ENCODE assay signal across 29 mouse cellular contexts in genomic region chr14:62916488-62917034, GRCm38 (mm10).
DNase-seq lines count a peak whose midpoint lies in the region; ATAC-seq and TF ChIP-seq lines count a peak whose summit lies in the region.
"Had no signal": no experiment of that assay in that cellular context is flagged by ENCODE, and none has a peak within 500 bp of the region (broad histone marks: within the 10 kb centered on the region; RNA-seq: fewer than 3 reads in every experiment).

No protein-coding gene starts in this region.

- H3K4me3 ChIP-seq in heart, postnatal 0 days (ENCODE audit: low read depth, low read length), result no peak overlapping the region
- no peak overlapping the region for H3K4me3 ChIP-seq in hindbrain, embryonic 16.5 days (ENCODE audit: low read length)
- H3K4me3 ChIP-seq in limb, embryonic 10.5 days, result no peak overlapping the region
- H3K4me3 ChIP-seq: forebrain, embryonic 13.5 days; heart, adult 2 months; kidney, embryonic 15.5 days; limb, embryonic 12.5 days; liver, embryonic 15.5 days; midbrain, embryonic 12.5 days; myocyte; neural tube, embryonic 12.5 days had no signal

- H3K9ac ChIP-seq in heart, postnatal 0 days (replicated peaks; ENCODE audit: low read depth, low read length), result no peak overlapping the region
- H3K9ac ChIP-seq in hindbrain, embryonic 16.5 days (ENCODE audit: low read depth, low read length), result no peak overlapping the region
- H3K9ac ChIP-seq: forebrain, embryonic 13.5 days; hindbrain, embryonic 14.5 days; kidney, embryonic 15.5 days; limb, embryonic 12.5 days; liver, embryonic 15.5 days; lung, embryonic 14.5 days; midbrain, embryonic 12.5 days; neural tube, embryonic 12.5 days had no signal

- peaks cover 7% of the 10 kb centered on the region; the same call in 1 of the 2 replicates for H3K4me1 ChIP-seq in heart, postnatal 0 days (ENCODE audit: control insufficient read depth, insufficient read depth)
- no peaks in the 10 kb centered on the region for H3K4me1 ChIP-seq in hindbrain, embryonic 16.5 days (ENCODE audit: control insufficient read depth, insufficient read depth, low read depth, low read length)
- no peaks in the 10 kb centered on the region for H3K4me1 ChIP-seq in limb, embryonic 10.5 days
- H3K4me1 ChIP-seq: forebrain, embryonic 13.5 days; kidney, embryonic 15.5 days; limb, embryonic 12.5 days; liver, embryonic 15.5 days; midbrain, embryonic 12.5 days; neural tube, embryonic 12.5 days had no signal

- 53% methylated on average over 10 of the region's 10 CpGs for WGBS in heart, postnatal 0 days
- 85% methylated on average over 10 of the region's 10 CpGs for WGBS in hindbrain, embryonic 16.5 days
- WGBS in limb, embryonic 10.5 days, result 92% methylated on average over 10 of the region's 10 CpGs

- DNase-seq in gastrocnemius, postnatal 14 days, result peak; percentile 49
- DNase-seq in gastrocnemius, postnatal 10 days, result no peak
- peak; percentile 17 for DNase-seq in retina, postnatal 1 day
- DNase-seq in retina, embryonic 14.5 days (ENCODE audit: low spot score), result no peak
- DNase-seq in heart, postnatal 0 days (ENCODE audit: low spot score), result no peak
- DNase-seq in limb, embryonic 10.5 days (ENCODE audit: low spot score), result no peak
- DNase-seq: adrenal gland, postnatal 14 days; cerebellum, adult 11 months; cerebellum, adult 9-10 months; cerebellum, postnatal 36 days; kidney, adult 18-20 months; kidney, postnatal 25 days; lung, embryonic 14.5 days; lung, postnatal 14 days; right cerebral cortex, postnatal 25 days; spleen, adult 18-20 months; thymus, adult 2 months; thymus, postnatal 36 days had no signal

- H3K36me3 ChIP-seq in heart, postnatal 0 days (replicated peaks; ENCODE audit: control insufficient read depth, insufficient read depth, low read length), result no peaks in the 10 kb centered on the region
- H3K36me3 ChIP-seq in hindbrain, embryonic 16.5 days (ENCODE audit: control insufficient read depth, insufficient read depth, low read length), result no peaks in the 10 kb centered on the region
- H3K36me3 ChIP-seq in limb, embryonic 10.5 days, result no peaks in the 10 kb centered on the region; the same call in 1 of the 2 replicates
- H3K36me3 ChIP-seq: kidney, embryonic 15.5 days; limb, embryonic 12.5 days; liver, embryonic 15.5 days; midbrain, embryonic 12.5 days; neural tube, embryonic 12.5 days had no signal

- no peak for TF ChIP-seq EP300 in heart, postnatal 0 days (IDR thresholded peaks at IDR 0.05; ENCODE audit: low read depth)

- no peaks in the 10 kb centered on the region for H3K27me3 ChIP-seq in heart, postnatal 0 days (ENCODE audit: control insufficient read depth, insufficient read depth, low read length)
- no peaks in the 10 kb centered on the region for H3K27me3 ChIP-seq in hindbrain, embryonic 16.5 days (replicated peaks; ENCODE audit: control insufficient read depth, insufficient read depth, low read length)
- no peaks in the 10 kb centered on the region for H3K27me3 ChIP-seq in limb, embryonic 10.5 days (ENCODE audit: low read depth, poor library complexity, severe bottlenecking)
- H3K27me3 ChIP-seq: forebrain, embryonic 13.5 days; kidney, embryonic 15.5 days; limb, embryonic 12.5 days; liver, embryonic 15.5 days; midbrain, embryonic 12.5 days; neural tube, embryonic 12.5 days; Patski had no signal

- intact Hi-C loops in gastrocnemius, postnatal 14 days (cut with DNase I; ENCODE audit: low total_unique reads), result no loop called here

- no peak for TF ChIP-seq CTCF in heart, postnatal 0 days (IDR thresholded peaks at IDR 0.05; ENCODE audit: low read depth)

- H3K27ac ChIP-seq in heart, postnatal 0 days (ENCODE audit: low read depth), result no peak overlapping the region
- no peak overlapping the region for H3K27ac ChIP-seq in hindbrain, embryonic 16.5 days (ENCODE audit: low read depth, low read length)
- H3K27ac ChIP-seq in limb, embryonic 10.5 days, result no peak overlapping the region
- H3K27ac ChIP-seq: forebrain, embryonic 13.5 days; heart, adult 2 months; hindbrain, embryonic 14.5 days; kidney, embryonic 15.5 days; limb, embryonic 12.5 days; liver, embryonic 15.5 days; midbrain, embryonic 12.5 days; neural tube, embryonic 12.5 days had no signal

- H3K9me3 ChIP-seq in heart, postnatal 0 days (replicated peaks; ENCODE audit: control insufficient read depth, low read length), result no peaks in the 10 kb centered on the region
- no peaks in the 10 kb centered on the region for H3K9me3 ChIP-seq in hindbrain, embryonic 16.5 days (ENCODE audit: control insufficient read depth, low read length)
- no peaks in the 10 kb centered on the region for H3K9me3 ChIP-seq in limb, embryonic 10.5 days (replicated peaks)
- H3K9me3 ChIP-seq: forebrain, embryonic 13.5 days; kidney, embryonic 15.5 days; limb, embryonic 12.5 days; liver, embryonic 15.5 days; midbrain, embryonic 12.5 days; neural tube, embryonic 12.5 days had no signal

- 0 out of 2 replicates have a peak, but pooled peaks have one; percentile 14 for ATAC-seq in heart, postnatal 0 days (ENCODE audit: insufficient read depth, low read depth)
- ATAC-seq in hindbrain, embryonic 16.5 days, result no peak
- ATAC-seq: forebrain, embryonic 13.5 days; Patski had no signal

- no peak overlapping the region for H3K4me2 ChIP-seq in heart, postnatal 0 days (ENCODE audit: low read depth, low read length)
- no peak overlapping the region for H3K4me2 ChIP-seq in hindbrain, embryonic 16.5 days (ENCODE audit: low read length)
- H3K4me2 ChIP-seq: forebrain, embryonic 13.5 days; hindbrain, embryonic 14.5 days; kidney, embryonic 15.5 days; limb, embryonic 12.5 days; liver, embryonic 15.5 days; lung, embryonic 14.5 days; midbrain, embryonic 12.5 days; neural tube, embryonic 12.5 days had no signal

Comparison
In these comparisons a context has a peak if more than half of its experiments do, and no peak if none do; other contexts are left out.
1. DNase-seq: peak in gastrocnemius, postnatal 14 days (single experiment) and retina, postnatal 1 day (single experiment); none in gastrocnemius, postnatal 10 days (single experiment), retina, embryonic 14.5 days (single experiment), heart, postnatal 0 days (single experiment) and limb, embryonic 10.5 days (single experiment).